Mouse (Mus musculus) embryonic facial prominence, embryonic 11.5 days (tissue): ENCODE measurements at regions not wholly inside any gene's neighbourhood (a gene's known extent, or its start where the extent isn't known, plus 50 kb on each side); places are given as distances from the start of the nearest gene placed in this dataset.

Source experiments
- ATAC-seq: fragments of 200-750 bp; cut with Nextera tagmentation; replicated peaks from 2 replicates; pipeline ENCODE4 v1.8.0; 2017; ENCODE audit warnings: low read depth; ENCODE audit not compliant: insufficient number of reproducible peaks, low FRiP score, low TSS enrichment
- DNase-seq: peaks from one replicate; pipeline ENCODE4 v3.0.0-alpha.2; 2015; ENCODE audit warnings: low spot score
- H3K27ac ChIP-seq: fragments of 300-500 bp; sonication (generic); replicated peaks from 2 replicates; pipeline ENCODE4 v1.5.1; 2014; ENCODE audit warnings: mild to moderate bottlenecking, low read depth, low read length, control low read depth
- H3K27me3 ChIP-seq: fragments of 300-500 bp; sonication (generic); 2 replicates; pipeline ENCODE4 v1.6.1; 2014; ENCODE audit warnings: mild to moderate bottlenecking, low read length, moderate library complexity, mixed read lengths; ENCODE audit not compliant: control insufficient read depth, insufficient read depth
- H3K36me3 ChIP-seq: fragments of 300-500 bp; sonication (generic); replicated peaks from 2 replicates; pipeline ENCODE4 v1.6.1; 2014; ENCODE audit warnings: low read depth, mild to moderate bottlenecking, low read length, moderate library complexity, mixed read lengths; ENCODE audit not compliant: control insufficient read depth, insufficient read depth
- H3K4me1 ChIP-seq: fragments of 300-500 bp; sonication (generic); 2 replicates; pipeline ENCODE4 v1.6.1; 2014; ENCODE audit warnings: low read length, mixed read lengths; ENCODE audit not compliant: control insufficient read depth, insufficient read depth
- H3K4me2 ChIP-seq: fragments of 300-500 bp; sonication (generic); 2 replicates; pipeline ENCODE4 v1.6.1; 2014; ENCODE audit warnings: low read depth, mild to moderate bottlenecking, control low read depth, low read length, moderate library complexity
- H3K4me3 ChIP-seq: fragments of 300-500 bp; sonication (generic); 2 replicates; pipeline ENCODE4 v1.5.1; 2014; ENCODE audit warnings: low read depth, low read length, control low read depth
- H3K9ac ChIP-seq: fragments of 300-500 bp; sonication (generic); replicated peaks from 2 replicates; pipeline ENCODE4 v1.6.1; 2014; ENCODE audit warnings: mild to moderate bottlenecking, control low read depth, low read length
- H3K9me3 ChIP-seq: fragments of 300-500 bp; sonication (generic); replicated peaks from 2 replicates; pipeline ENCODE4 v1.6.1; 2016; ENCODE audit warnings: mild to moderate bottlenecking, low read length, inconsistent platforms, mixed read lengths; ENCODE audit not compliant: control insufficient read depth
- WGBS: fragments of 180-500 bp; shearing (Covaris S2); extraction: QIAGEN DNeasy Blood & Tissue Kit; methylation state at CpG from one replicate; pipeline ENCODE4 v1.1.7; 2014; 5-methylcytosine and 5-hydroxymethylcytosine counted together

- WGBS, result 93% methylated on average over 1 of the region's 1 CpGs
- H3K4me1 ChIP-seq, result no peaks in the 10 kb centered on the region
- H3K27ac ChIP-seq, result no peak overlapping the region
- no peak overlapping the region for H3K9ac ChIP-seq
- DNase-seq (no peak), ATAC-seq (no peak)
- no peaks in the 10 kb centered on the region for H3K9me3 ChIP-seq
- no peak overlapping the region for H3K4me2 ChIP-seq
- no peak overlapping the region for H3K4me3 ChIP-seq
- no peaks in the 10 kb centered on the region for H3K36me3 ChIP-seq
- no peaks in the 10 kb centered on the region for H3K27me3 ChIP-seq
Measured at GRCm38 (mm10) chr2:45688996-45689395, 571.8 kb upstream of the Zeb2 start.

DNA sequence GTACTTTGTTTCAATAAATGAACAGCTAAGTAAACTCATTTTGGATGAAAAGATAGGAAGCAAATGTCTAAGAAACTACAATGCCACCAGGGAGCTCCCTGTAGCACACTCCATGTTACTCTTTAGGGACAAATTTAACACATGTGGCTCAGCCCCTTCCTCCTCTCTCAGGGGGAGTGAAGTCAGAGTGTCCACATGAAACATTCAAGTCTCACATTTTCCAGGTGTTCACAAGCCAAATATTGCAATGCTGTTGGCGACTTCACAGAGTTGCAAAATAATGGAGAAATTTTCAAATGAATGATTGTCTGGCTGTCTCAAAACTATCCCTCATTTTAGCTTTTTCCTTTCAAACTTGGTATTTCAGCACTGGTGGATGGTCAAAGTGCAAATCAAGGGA, 564.1 kb upstream of the Zeb2 start:
- DNase-seq, result no peak
- Histone ChIP-seq H3K9me3 (no peaks in the 10 kb centered on the region), H3K27me3 (no peaks in the 10 kb centered on the region), H3K4me3 (no peak overlapping the region), H3K4me1 (no peaks in the 10 kb centered on the region), H3K27ac (no peak overlapping the region), H3K4me2 (no peak overlapping the region), H3K36me3 (no peaks in the 10 kb centered on the region), H3K9ac (no peak overlapping the region)
- ATAC-seq, result no peak
- 81% methylated on average over 1 of the region's 1 CpGs for WGBS

GRCm38 (mm10) chr2:45679101-45679895, 562.1 kb upstream of the Zeb2 start:
- H3K4me2 ChIP-seq, result no peak overlapping the region
- H3K27ac ChIP-seq, result no peak overlapping the region
- H3K4me3 ChIP-seq, result no peak overlapping the region
- no peaks in the 10 kb centered on the region for H3K27me3 ChIP-seq
- WGBS, result 72% methylated on average over 10 of the region's 10 CpGs
- H3K4me1 ChIP-seq, result no peaks in the 10 kb centered on the region
- H3K9me3 ChIP-seq, result no peaks in the 10 kb centered on the region
- ATAC-seq, result no peak
- no peaks in the 10 kb centered on the region for H3K36me3 ChIP-seq
- no peak overlapping the region for H3K9ac ChIP-seq
- no peak for DNase-seq

GRCm38 (mm10) chr2:45678685-45679084, 561.5 kb upstream of the Zeb2 start:
- WGBS, result 39% methylated on average over 9 of the region's 9 CpGs
- Histone ChIP-seq H3K36me3 (no peaks in the 10 kb centered on the region), H3K4me1 (no peaks in the 10 kb centered on the region), H3K27me3 (no peaks in the 10 kb centered on the region), H3K9ac (no peak overlapping the region), H3K4me2 (no peak overlapping the region), H3K4me3 (no peak overlapping the region), H3K9me3 (no peaks in the 10 kb centered on the region), H3K27ac (no peak overlapping the region)
- no peak for DNase-seq
- no peak for ATAC-seq

DNA sequence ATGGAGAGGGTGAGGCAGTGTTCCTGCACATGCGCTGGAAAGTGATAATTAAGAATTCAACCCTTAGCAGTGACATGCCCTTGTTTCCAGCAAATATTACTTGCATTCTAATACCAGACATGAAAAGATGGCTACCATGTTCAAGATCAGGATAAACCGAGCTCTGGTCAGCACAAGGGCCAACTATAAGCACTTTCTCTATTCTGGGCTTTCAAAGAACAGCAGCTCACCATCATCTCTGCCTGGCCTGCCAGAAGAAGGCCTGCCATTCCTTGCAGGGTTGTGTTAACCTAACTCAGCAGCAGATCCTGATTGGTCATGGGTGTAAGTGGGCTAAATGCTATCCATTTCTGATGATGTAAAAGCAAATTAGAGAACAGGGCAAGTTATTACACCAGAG, 558.6 kb upstream of the Zeb2 start:
- Histone ChIP-seq H3K27me3 (no peaks in the 10 kb centered on the region), H3K9ac (no peak overlapping the region), H3K36me3 (no peaks in the 10 kb centered on the region), H3K4me2 (no peak overlapping the region), H3K4me1 (no peaks in the 10 kb centered on the region), H3K27ac (no peak overlapping the region), H3K9me3 (no peaks in the 10 kb centered on the region), H3K4me3 (no peak overlapping the region)
- no peak for DNase-seq
- no peak for ATAC-seq
- 77% methylated on average over 2 of the region's 2 CpGs for WGBS

GRCm38 (mm10) chr2:45656011-45656410, 538.8 kb upstream of the Zeb2 start:
- H3K9me3 ChIP-seq, result no peaks in the 10 kb centered on the region
- H3K9ac ChIP-seq, result no peak overlapping the region
- ATAC-seq (no peak), DNase-seq (no peak)
- no peaks in the 10 kb centered on the region for H3K4me1 ChIP-seq
- H3K36me3 ChIP-seq, result no peaks in the 10 kb centered on the region
- H3K4me3 ChIP-seq, result no peak overlapping the region
- H3K27ac ChIP-seq, result no peak overlapping the region
- 43% methylated on average over 1 of the region's 1 CpGs for WGBS
- H3K27me3 ChIP-seq, result no peaks in the 10 kb centered on the region
- H3K4me2 ChIP-seq, result no peak overlapping the region

DNA sequence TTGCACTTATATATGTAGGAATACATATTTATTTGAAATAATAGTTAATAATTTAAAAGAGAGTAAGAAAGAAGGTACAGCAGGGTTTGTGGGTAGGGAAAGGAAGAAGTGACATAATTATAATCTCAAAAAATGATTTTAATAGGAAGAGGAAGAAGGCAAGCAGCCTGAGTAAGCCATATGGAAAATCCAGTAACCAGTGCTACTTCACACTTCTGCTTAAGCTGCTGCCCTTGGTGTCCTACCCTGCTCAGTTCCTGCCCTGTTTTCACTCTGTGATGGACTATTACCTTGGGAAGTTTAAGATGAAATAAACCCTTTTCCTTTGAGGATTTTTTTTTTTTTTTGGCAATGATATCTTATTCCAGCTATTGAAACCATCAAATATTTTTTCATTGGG, 537.5 kb upstream of the Zeb2 start:
- Histone ChIP-seq H3K27ac (no peak overlapping the region), H3K4me2 (no peak overlapping the region), H3K9ac (no peak overlapping the region), H3K9me3 (no peaks in the 10 kb centered on the region), H3K4me3 (no peak overlapping the region), H3K27me3 (no peaks in the 10 kb centered on the region), H3K4me1 (no peaks in the 10 kb centered on the region), H3K36me3 (no peaks in the 10 kb centered on the region)
- no peak for ATAC-seq
- DNase-seq, result no peak

DNA sequence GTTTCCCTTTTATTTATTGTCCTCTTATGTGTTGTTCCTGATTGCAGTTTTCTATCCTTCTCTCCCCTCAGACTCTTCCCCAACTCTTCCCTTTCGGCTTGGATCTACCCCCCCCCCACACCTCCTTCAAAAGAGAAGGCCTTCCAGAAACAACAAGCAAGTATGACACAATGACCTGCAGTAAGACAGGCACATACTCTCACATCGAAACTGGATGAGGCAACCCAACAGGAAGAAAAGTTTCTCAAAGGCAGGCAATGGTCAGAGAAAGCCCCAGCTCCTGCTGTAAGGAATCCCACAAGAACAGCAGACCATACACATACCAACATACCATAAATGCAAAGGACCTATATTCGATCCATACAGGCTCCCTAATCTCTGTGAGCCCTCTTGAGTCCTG, 535.8 kb upstream of the Zeb2 start:
- H3K4me1 ChIP-seq, result no peaks in the 10 kb centered on the region
- no peaks in the 10 kb centered on the region for H3K36me3 ChIP-seq
- no peak overlapping the region for H3K4me2 ChIP-seq
- DNase-seq (no peak), ATAC-seq (no peak)
- H3K9ac ChIP-seq, result no peak overlapping the region
- H3K27ac ChIP-seq, result no peak overlapping the region
- H3K9me3 ChIP-seq, result no peaks in the 10 kb centered on the region
- H3K27me3 ChIP-seq, result no peaks in the 10 kb centered on the region
- H3K4me3 ChIP-seq, result no peak overlapping the region
- WGBS, result 74% methylated on average over 3 of the region's 3 CpGs
